Comparison of ENCODE assay signal across 8 mouse cellular contexts in the genomic region with DNA sequence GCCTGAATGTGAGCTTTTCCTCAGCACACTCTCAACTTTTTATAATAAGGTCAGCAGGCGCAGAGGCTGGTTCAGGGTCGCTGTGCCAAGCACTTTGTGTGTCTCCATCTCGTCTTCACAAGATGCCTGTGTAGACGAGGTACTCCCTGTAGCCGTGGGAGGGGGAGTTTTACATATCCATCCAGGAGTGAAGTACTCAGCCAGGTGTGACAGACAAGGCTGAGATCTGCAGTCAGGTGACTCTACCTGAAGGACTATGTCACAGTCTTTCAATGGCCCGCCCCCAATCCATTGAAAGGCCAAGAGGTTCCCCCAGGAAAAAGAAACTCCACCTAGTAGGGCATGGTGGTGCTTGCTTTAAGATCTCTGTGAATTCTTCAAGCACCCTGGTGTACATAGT. TPM values are rescaled to one million over a fixed set of nuclear protein-coding genes. Genes with fewer than 3 reads are reported as not detected.
A peak's percentile ranks its signal among the peaks of the same experiment; 100 is the strongest.
DNase-seq lines count a peak whose midpoint lies in the region; ATAC-seq and TF ChIP-seq lines count a peak whose summit lies in the region.

No protein-coding gene starts in this region.

- peak overlapping the region; percentile 52 for H3K4me2 ChIP-seq in hindbrain, embryonic 15.5 days
- H3K4me2 ChIP-seq in midbrain, embryonic 12.5 days (replicated peaks), result peak overlapping the region; percentile 57

- no peak overlapping the region for H3K9ac ChIP-seq in hindbrain, embryonic 15.5 days
- H3K9ac ChIP-seq in midbrain, embryonic 12.5 days (replicated peaks), result 0 out of 2 replicates have a peak overlapping the region, but pooled peaks have one; percentile 57

- no peak for TF ChIP-seq CTCF in kidney, adult 2 months (conservative IDR thresholded peaks at IDR 0.05; ENCODE audit: insufficient read depth, insufficient read length, low read depth, low read length)
- TF ChIP-seq CTCF in bone marrow macrophage, adult 2 months (IDR thresholded peaks at IDR 0.05; ENCODE audit: low read depth, low read length), result no peak

- 45% methylated on average over 6 of the region's 6 CpGs for WGBS in kidney, adult 2 months
- WGBS in hindbrain, embryonic 15.5 days, result 75% methylated on average over 6 of the region's 6 CpGs
- 80% methylated on average over 6 of the region's 6 CpGs for WGBS in midbrain, embryonic 12.5 days

- H3K4me3 ChIP-seq in kidney, adult 2 months (ENCODE audit: insufficient read depth, low read depth, low read length), result peak overlapping the region; percentile 67
- peak overlapping the region; percentile 74 for H3K4me3 ChIP-seq in bone marrow macrophage, adult 2 months (ENCODE audit: insufficient read depth, low read length)
- H3K4me3 ChIP-seq in hindbrain, embryonic 15.5 days, result peak overlapping the region; percentile 46; the same call in 1 of the 2 replicates
- peak overlapping the region; percentile 55; the same call in 1 of the 2 replicates for H3K4me3 ChIP-seq in midbrain, embryonic 12.5 days

- no peak for TF ChIP-seq POLR2A in kidney, adult 2 months (IDR thresholded peaks at IDR 0.05; ENCODE audit: low read depth, low read length)
- TF ChIP-seq POLR2A in bone marrow macrophage, adult 2 months (IDR thresholded peaks at IDR 0.05; ENCODE audit: borderline replicate concordance, low read depth, low read length), result no peak

- H3K27ac ChIP-seq in kidney, adult 2 months (ENCODE audit: insufficient read depth, low read depth, low read length), result peak overlapping the region; percentile 63
- H3K27ac ChIP-seq in bone marrow macrophage, adult 2 months (ENCODE audit: insufficient read depth, low read depth, low read length), result peak overlapping the region; percentile 71
- no peak overlapping the region for H3K27ac ChIP-seq in hindbrain, embryonic 15.5 days (replicated peaks)
- no peak overlapping the region for H3K27ac ChIP-seq in midbrain, embryonic 12.5 days (replicated peaks)

- ATAC-seq in hindbrain, embryonic 15.5 days (ENCODE audit: low FRiP score, low read depth), result no peak
- ATAC-seq in midbrain, embryonic 12.5 days (ENCODE audit: low FRiP score, low read depth), result no peak

- H3K36me3 ChIP-seq in kidney, adult 2 months (ENCODE audit: control insufficient read depth, insufficient read depth, low read length), result no peaks in the 10 kb centered on the region
- peaks cover 2% of the 10 kb centered on the region for H3K36me3 ChIP-seq in hindbrain, embryonic 15.5 days
- no peaks in the 10 kb centered on the region for H3K36me3 ChIP-seq in midbrain, embryonic 12.5 days

- H3K9me3 ChIP-seq in hindbrain, embryonic 15.5 days, result no peaks in the 10 kb centered on the region
- no peaks in the 10 kb centered on the region for H3K9me3 ChIP-seq in midbrain, embryonic 12.5 days

- peaks cover 3% of the 10 kb centered on the region; the same call in 1 of the 2 replicates for H3K4me1 ChIP-seq in kidney, adult 2 months (ENCODE audit: control insufficient read depth, insufficient read depth, low read length)
- H3K4me1 ChIP-seq in bone marrow macrophage, adult 2 months (ENCODE audit: control insufficient read depth, insufficient read depth, low read length), result peaks cover 17% of the 10 kb centered on the region
- peaks cover 17% of the 10 kb centered on the region for H3K4me1 ChIP-seq in hindbrain, embryonic 15.5 days (replicated peaks)
- H3K4me1 ChIP-seq in midbrain, embryonic 12.5 days, result 0 out of 2 replicates have a peak, but pooled peaks cover 12% of the 10 kb centered on the region

- no peaks in the 10 kb centered on the region for H3K27me3 ChIP-seq in kidney, adult 2 months (replicated peaks; ENCODE audit: control insufficient read depth, insufficient read depth, low read length)
- H3K27me3 ChIP-seq in hindbrain, embryonic 15.5 days, result no peaks in the 10 kb centered on the region
- H3K27me3 ChIP-seq in midbrain, embryonic 12.5 days, result no peaks in the 10 kb centered on the region

- DNase-seq in kidney, adult 2 months, result peak; percentile 20
- DNase-seq in kidney, postnatal 36 days, result no peak
- no peak for DNase-seq in thymus, postnatal 36 days
- DNase-seq in left cerebral cortex, adult 8-10 months (ENCODE audit: low spot score in 2 of 2), result no peak
- DNase-seq in spleen, adult 18-20 months, result no peak

RNA-seq across cellular contexts. Expression of gene Nenf, which starts 4.8 kb away (rescaled TPM):
- polyA plus RNA-seq in kidney, adult 2 months (2012; rRNA removed), result 146 and 165 TPM in 2 replicates
- 43.9 and 46.5 TPM in 2 replicates for polyA plus RNA-seq in bone marrow macrophage, adult 2 months (2012; ENCODE audit: insufficient read depth, insufficient read length, missing spikeins)
- polyA plus RNA-seq in hindbrain, embryonic 15.5 days (2015; fragmentation: Nextera tagmentation; extraction: Ambion mirVana), result 138 TPM in 2 replicates
- polyA plus RNA-seq in midbrain, embryonic 12.5 days (2016; fragmentation: Nextera tagmentation; extraction: Ambion mirVana), result 77.4 and 77.6 TPM in 2 replicates
- 10 to 100 TPM; 70.3 to 81.7 (median 76.9) TPM for total RNA-seq in left cerebral cortex, adult 8-10 months (2022)

RNA-seq across cellular contexts. Expression of gene Tmem206, which starts 12.6 kb away (rescaled TPM):
- polyA plus RNA-seq in kidney, adult 2 months (2012; rRNA removed), result 22.1 and 22.2 TPM in 2 replicates
- 35.0 and 37.6 TPM in 2 replicates for polyA plus RNA-seq in bone marrow macrophage, adult 2 months (2012; ENCODE audit: insufficient read depth, insufficient read length, missing spikeins)
- polyA plus RNA-seq in hindbrain, embryonic 15.5 days (2015; fragmentation: Nextera tagmentation; extraction: Ambion mirVana), result 35.9 and 36.1 TPM in 2 replicates
- polyA plus RNA-seq in midbrain, embryonic 12.5 days (2016; fragmentation: Nextera tagmentation; extraction: Ambion mirVana), result 39.3 and 39.6 TPM in 2 replicates
- total RNA-seq in left cerebral cortex, adult 8-10 months (2022), result 10 to 100 TPM in 1 of 4 experiments, 1 to 10 TPM in 3; 8.8 to 12.0 (median 9.6) TPM

Comparison
In these comparisons a context has a peak if more than half of its experiments do, and no peak if none do; other contexts are left out.
1. H3K27ac ChIP-seq: peak in kidney, adult 2 months (single experiment) and bone marrow macrophage, adult 2 months (single experiment); none in hindbrain, embryonic 15.5 days (single experiment) and midbrain, embryonic 12.5 days (single experiment).
2. Peak in every context shown above with its lines, with median percentiles within 50 percentile points of each other: H3K4me3 ChIP-seq.